Mouse (Mus musculus): Measurements from ENCODE around the gene Dkc1.
A peak's percentile ranks its signal among the peaks of the same experiment; 100 is the strongest.

Gene Dkc1

DNA sequence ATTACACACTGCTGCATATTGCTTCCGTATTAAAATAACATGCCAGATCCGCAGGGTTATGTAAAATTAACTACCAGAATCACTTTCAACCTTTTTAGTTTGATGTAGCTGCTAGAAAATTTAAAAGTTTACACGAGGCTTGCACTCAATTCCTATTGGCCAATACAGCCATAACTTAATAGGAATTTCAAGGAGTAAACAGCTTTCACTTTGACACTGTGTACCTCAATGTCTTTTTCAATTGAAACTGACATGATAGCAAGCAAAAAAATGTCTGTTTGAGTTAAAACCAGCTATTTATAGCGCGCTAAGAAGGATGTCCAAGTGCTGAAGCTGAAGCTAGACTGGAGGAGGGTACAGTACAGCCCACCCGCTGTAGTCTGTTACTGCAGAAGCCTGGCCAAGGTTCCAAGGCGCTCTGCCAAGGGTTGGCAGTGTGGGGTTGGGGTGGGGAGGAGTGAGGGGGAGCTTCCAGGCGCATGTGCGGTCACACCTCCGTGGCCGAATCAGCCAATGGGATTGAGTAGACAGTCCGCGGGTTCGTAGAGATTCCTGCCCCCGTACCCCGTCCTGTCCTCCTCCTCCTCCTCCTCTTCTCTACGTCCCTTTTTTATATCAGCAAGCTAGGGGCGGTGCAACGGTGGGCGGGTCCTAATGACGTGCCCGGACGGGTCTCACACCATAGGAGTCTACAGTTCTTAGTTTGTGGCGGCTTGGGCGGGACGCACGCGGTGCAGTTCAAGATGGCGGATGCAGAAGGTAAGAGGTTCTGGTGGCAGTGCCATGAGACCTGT lies at the start of gene Dkc1:
Gene Dkc1 (plus strand): TSS at position 486 of the 794 bp plus-strand sequence.
- peak; percentile 97 for DNase-seq

DNA sequence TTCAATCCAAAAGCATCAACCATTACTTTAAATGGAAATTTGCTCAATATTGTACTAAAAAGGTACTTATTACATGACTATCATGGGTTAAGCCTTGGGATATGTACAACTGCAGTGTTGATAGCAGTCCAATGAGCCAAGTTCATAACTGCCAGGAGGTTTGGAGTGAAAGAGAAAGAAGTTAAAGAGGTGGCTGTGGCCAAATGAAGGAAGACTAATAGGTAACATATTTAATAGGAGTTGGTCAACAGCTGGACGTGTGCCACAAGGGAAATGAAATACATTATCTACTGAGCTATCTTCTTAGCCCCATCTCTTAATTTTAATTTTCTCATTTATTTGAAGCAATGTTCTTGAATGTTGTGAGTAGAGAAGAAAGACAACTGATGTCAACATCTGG lies 49.7 kb upstream of the Dkc1 start:
- DNase-seq, result no peak

DNA sequence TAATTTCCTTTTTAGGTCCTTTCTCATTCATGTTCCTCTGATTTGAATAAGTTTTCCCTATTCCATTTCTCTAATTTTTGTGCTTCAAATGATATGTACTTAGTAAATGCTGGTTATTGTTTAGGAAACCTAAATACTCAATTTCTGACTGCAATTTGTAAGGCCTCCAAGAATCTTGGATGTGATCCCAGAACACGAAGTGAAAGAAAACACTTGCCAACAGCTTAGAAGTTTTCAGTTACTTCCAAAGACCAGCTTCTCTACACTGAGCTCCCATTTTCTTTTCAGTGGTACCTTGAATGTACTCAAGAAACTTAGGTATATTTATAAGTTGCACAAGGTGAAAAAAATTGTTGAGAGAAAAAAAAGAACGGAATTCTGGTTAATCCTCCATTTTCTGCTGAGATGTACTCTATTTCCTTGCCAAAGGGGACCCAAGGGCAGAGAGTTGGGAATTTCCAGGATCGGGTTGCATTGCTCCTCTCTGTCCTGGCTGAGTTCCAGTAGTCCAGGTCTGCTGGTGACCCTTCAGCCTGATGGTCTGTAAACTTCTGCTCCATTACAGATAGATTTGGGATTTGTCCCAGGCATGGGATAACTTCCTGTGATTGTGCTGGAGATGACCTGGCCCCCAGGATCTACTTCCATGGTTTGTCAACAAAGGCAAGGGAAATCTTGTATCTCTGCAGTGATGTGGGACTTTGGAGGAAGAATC lies 48.6 kb upstream of the Dkc1 start:
- DNase-seq, result peak; percentile 59

DNA sequence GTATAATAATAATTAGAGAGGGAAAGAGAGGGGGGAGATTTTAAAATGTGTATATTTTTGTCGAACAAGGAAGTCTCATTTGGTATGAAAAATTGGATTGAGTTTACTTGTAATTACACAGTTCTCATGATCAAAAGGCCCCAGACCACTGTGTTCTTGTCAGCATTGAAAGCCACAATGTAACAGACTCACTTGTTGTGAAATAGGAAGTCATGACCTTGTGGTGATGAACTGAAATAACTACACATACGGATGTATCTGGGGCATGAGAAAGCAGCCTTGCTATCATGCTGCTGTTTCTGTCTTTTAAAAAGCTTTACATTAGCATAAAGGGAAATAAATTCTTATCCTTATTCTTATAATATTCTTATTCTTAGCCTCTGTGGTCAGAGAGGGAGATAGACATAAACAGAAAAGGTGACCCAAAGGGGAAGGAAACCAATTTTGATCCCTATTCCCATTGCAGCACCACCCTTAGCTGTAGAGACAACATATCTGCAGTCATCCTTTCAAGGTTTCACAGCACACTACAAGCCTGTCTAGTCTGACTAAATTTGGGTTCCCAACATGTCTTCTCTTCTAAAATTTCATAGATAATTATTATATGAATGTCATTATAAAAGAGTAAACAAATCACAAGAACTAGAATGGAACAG lies 39.4 kb upstream of the Dkc1 start:
- DNase-seq, result peak; percentile 48

- DNase-seq, result peak; percentile 21
Observed at GRCm38 (mm10) chrX:75082351-75082750, 13.3 kb upstream of the Dkc1 start.

DNA sequence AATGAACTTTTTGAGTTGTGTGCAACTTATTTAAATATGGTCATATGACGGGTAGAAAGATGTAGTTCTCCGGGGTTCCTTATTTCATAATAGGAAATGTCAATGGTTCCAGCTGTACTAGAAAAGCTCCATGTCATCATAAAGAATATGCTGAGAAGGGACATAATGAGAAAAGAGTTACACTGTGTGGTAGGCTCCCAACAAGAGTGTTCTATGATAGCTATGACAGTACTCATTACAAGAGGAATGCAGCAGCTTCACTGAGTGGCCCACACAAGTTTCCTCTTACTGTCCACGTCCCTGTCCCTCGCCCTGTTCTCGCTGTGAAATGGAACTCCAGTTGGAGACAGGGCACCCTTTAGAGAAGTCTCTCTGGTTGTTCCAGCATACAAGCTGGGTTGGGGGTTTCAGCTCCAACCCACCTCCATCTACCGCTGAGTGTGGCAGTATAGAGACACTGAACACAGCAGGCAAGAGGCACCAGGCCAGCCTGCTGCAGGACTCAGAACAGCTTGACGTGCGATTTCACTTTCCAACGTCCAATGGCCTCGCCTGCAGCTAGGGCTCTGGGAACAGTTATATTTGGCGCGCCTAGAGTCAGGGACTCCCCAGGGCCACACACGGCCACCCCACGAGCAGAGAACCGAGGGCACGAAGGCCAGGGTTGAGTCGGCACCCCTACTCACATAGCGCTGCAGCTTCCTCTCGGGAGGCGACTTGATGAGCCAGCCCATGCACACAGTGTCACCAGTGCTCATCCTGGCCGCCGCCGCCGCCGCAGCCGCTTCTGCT lies 11.5 kb upstream of the Dkc1 start:
- DNase-seq, result peak; percentile 6

DNA sequence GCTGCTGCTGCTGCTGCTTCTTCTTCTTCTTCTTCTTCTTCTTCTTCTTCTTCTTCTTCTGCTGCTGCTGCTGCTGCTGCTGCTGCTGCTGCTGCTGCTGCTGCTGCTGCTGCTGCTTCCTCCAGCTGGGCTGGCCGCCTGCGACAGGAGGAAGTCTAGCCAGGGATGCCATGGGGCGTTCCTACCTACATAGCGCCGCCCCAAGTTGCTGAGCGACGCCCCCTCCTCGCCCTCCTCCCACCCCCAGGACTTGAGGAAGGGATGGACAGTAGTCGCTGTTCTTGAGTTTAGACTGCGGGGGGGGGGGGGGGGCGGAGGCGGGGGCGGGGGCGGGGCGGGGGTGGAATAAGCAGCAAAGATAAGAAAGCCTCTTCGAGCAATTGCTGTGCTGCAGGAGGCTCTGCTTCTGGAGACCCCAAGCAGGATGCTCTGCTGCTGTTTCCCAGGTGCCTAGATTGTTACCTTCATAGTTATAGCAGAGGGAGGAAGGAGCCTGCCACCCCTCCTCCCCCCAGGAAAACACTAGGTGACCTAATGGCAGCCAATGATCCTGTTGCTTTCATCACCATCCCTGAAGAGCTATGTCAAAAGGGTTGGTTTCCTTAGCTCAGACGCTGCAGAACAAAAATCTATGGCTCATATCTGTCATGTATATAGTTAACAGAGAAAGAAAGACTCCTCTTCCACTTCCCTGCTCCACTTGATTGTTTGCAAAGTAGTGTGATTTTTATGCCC lies 10.7 kb upstream of the Dkc1 start, which contains the start of gene Gab3:
Gene Gab3 (minus strand): TSS at position 685 of the 735 bp plus-strand sequence.
- peak; percentile 74 for DNase-seq

DNA sequence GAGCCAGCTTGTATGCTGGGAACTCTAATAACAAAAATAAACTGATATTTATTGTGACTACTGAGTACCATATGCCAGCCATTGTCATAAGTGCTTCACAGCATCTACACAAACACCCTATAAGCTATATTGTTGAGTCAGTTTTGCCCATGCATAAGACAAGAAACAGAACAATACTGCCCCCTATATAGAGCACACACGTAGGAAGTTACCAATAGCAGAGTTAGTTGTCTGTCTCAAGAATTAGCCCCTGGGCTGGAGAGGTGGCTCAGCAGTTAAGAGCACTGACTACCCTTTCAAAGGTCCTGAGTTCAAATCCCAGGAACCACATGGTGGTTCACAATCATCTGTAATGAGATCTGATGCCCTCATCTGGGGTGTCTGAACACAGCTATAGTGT lies 10.0 kb upstream of the Dkc1 start:
- peak; percentile 9 for DNase-seq

DNA sequence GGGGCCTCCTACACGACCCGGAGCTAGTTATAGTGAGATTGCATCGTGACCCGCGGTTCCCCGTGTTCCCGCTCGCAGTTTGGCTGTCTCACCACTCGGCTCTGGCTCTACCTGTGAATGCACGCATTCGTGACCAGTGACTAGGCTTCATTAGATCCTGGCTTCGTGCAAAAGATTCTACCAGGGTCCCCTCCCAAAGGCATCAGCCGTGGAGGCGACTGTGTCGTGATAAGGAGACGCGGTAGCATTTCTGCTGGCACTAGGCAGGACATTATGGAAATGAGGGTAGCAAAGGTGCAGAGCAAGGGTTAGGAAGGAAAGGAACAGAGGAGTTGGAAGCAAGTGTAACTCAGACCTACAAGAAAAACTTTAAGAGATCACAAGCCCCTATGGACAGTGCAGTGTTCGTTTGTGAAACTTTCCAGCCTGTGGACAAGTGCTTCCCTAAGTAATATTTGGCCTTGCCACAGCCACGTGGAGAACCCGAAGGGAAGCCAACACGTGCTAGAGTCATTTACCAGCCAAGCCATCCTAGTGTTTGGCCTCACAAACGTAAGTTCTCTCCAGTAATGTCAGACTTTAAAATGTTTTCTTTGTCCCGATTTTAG lies 613 bp downstream of the Dkc1 start:
- peak; percentile 13 for DNase-seq

DNA sequence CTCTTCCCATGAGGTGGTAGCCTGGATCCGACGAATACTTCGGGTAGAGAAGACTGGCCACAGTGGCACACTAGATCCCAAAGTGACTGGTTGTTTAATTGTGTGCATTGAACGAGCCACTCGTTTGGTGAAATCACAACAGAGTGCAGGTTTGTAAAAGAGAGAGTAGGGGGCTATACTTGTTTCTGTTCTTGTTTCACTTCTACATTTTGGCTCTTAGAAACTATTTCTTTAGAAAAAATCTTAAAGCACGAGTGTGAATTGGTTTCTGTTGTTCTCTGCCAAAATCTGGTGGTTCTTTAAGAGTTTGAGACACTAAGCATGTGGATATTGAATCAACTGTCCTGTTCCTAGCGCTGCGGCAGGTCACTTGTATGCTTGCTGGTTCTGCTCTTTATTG lies 3.1 kb downstream of the Dkc1 start:
- no peak for DNase-seq

GRCm38 (mm10) chrX:75102293-75102692 lies 6.6 kb downstream of the Dkc1 start:
- DNase-seq, result no peak

DNA sequence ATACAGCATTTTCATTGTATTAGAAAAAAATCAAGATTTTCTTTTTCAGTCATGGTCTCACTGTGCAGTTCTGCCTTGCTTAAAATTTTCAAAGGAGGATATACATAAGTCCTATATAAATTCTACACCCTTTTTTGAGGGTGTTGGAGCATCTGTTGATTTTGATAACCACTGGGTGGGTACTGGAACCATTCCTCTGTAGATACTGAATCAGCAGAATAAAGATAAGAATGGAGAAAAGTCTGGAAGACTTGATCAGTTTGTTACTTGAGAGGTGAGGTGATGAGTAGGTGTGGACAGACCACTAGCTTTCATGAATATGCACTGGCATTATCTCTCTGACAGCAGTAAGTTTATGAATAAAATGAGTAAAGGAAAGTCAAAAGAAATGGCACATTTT lies 19.9 kb downstream of the Dkc1 start:
- DNase-seq, result no peak

DNA sequence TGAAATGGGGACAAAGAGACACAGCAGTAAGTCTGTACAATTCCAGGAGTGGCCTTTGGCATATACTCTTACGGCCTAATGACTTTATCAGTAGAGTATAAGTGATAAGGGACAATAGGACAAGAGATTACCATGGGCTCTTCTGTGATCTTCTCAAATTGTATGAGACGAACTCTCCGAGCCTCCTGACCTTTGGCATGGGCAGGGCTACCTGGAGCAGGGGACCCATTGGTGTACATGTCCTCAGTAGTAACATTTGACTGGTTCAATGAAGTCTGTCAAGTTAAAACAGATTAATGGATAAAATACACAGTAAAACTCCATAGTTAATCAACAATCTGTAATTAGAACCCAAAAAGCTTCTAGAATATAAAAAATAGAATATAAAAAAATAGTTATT lies 30.0 kb downstream of the Dkc1 start:
- DNase-seq, result no peak

GRCm38 (mm10) chrX:75126893-75127292 lies 31.2 kb downstream of the Dkc1 start:
- DNase-seq, result no peak

- peak; percentile 54 for DNase-seq
Observed at GRCm38 (mm10) chrX:75128333-75128980, 32.8 kb downstream of the Dkc1 start.

DNA sequence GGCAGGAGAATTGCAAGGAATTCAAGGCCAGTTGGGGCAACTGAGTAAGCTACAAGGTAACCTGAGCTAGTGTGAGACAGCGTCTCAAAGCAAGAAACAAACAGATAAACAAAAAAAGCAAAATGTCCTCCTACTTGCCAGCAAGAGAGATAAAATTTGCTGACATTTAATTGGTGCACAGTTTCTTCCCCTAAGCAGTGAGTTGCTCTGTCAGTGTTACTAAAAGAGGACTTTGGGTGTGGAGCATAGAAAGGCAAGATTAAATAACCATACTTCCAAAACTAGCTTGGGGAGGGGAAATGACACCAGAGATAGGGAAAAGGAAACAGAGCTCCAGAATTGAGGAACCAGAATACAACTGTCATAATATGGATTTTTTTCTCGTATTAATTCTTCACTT lies 33.8 kb downstream of the Dkc1 start:
- no peak for DNase-seq

- peak; percentile 92 for DNase-seq
Observed at GRCm38 (mm10) chrX:75130467-75131160, 35.0 kb downstream of the Dkc1 start, which contains the start of gene Mpp1. Mpp1 (minus strand) TSS chrX:75131016.

DNA sequence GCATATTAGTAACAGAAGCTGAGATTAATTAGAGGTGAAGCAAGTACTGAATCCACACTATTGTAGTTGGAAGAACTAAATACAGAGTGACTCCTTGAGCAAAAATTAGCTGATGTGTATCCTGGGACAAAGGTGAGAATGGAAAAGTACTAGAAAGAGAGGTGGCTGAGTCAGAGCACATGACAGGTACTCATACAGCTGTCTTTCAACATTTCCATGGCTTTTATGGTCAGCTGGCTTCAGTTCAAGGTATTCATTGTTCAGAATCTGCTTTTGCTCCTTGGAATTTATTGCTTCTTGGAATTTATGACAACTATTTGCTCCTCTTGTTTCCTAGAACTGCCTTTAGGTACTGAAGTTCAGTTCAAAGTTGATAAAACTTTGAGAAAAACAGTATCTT lies 41.3 kb downstream of the Dkc1 start:
- no peak for DNase-seq

- no peak for DNase-seq
Observed at GRCm38 (mm10) chrX:75137729-75138128, 42.1 kb downstream of the Dkc1 start.

DNA sequence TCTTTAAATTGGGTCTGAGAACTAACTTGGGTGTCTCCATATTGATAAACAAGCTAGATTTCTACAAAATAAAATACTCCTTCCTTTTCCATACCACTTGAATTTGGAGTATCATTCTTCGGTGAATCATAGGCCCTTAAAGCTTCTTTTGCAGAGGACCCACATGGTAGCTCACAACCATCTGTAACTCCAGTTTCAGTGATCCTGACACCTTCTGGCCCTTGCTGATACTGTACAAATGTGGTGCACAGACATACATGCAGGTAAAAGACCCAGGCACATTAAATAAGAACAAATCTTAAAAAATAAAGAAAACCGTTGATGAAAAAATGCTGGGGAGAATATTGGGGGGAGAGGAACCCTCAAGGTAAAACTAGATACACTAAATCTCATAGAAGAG lies 42.5 kb downstream of the Dkc1 start:
- no peak for DNase-seq

Data from lung, postnatal 36 days (tissue).